Mouse (Mus musculus): ENCODE results near the gene Thra.

DNA sequence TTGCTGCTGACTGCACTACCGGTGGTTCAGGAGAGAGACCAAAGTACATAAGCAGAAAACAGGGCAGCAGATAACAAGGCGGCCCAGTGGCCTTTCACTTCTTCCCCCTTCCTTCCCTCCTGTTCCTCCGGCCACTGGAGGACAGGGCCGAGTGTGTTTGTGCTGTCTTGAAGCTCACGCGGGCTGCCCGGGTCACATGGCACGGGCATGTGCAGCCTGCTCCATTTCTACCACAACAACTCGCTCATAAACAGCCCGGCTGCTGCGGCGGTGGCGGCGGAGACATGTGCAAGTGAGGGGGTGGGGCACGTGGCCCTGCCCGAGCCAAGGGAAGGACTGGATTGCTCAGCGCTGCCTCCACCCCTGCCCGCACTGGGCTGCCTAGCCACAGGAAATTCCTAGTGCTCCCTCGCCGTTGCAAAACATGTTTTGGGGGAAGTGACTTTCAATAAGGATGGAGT lies 42.8 kb downstream of the Thra start:
- TF ChIP-seq POLR2A (IDR thresholded peaks at IDR 0.05; ENCODE audit: extremely low read depth, insufficient read depth, low read length) (peak; percentile 69), CTCF (IDR thresholded peaks at IDR 0.05; ENCODE audit: extremely low read depth, insufficient read depth, low read length) (no peak)

Data from cortical plate, adult 2 months (tissue).